Mouse (Mus musculus) heart, embryonic 16.5 days (tissue): ENCODE results near the gene 4930447C04Rik. TPM values are rescaled to one million over a fixed set of nuclear protein-coding genes. Genes with fewer than 3 reads are reported as not detected.

Experiments used
- ATAC-seq: fragments of 200-750 bp; cut with Nextera tagmentation; replicated peaks from 2 replicates; pipeline ENCODE4 v1.8.0; 2017; ENCODE audit warnings: moderate number of reproducible peaks; ENCODE audit not compliant: insufficient read depth, low FRiP score; ENCODE audit errors: extremely low read depth
- H3K27ac ChIP-seq: fragments of 300-500 bp; sonication (generic); 2 replicates; pipeline ENCODE4 v1.5.1; 2014; ENCODE audit warnings: mild to moderate bottlenecking, low read length, control low read depth, moderate library complexity
- H3K27me3 ChIP-seq: fragments of 300-500 bp; sonication (generic); 2 replicates; pipeline ENCODE4 v1.6.1; 2014; ENCODE audit warnings: low read length, mixed read lengths; ENCODE audit not compliant: control insufficient read depth, insufficient read depth
- H3K36me3 ChIP-seq: fragments of 300-500 bp; sonication (generic); 2 replicates; pipeline ENCODE4 v1.6.1; 2014; ENCODE audit not compliant: control insufficient read depth, insufficient read depth
- H3K4me1 ChIP-seq: fragments of 300-500 bp; sonication (generic); 2 replicates; pipeline ENCODE4 v1.6.1; 2014; ENCODE audit warnings: low read length, mixed read lengths; ENCODE audit not compliant: control insufficient read depth, insufficient read depth
- H3K4me2 ChIP-seq: fragments of 300-500 bp; sonication (generic); 2 replicates; pipeline ENCODE4 v1.6.1; 2014; ENCODE audit warnings: low read depth, mild to moderate bottlenecking, control low read depth, low read length
- H3K4me3 ChIP-seq: fragments of 300-500 bp; sonication (generic); 2 replicates; pipeline ENCODE4 v1.5.1; 2014; ENCODE audit warnings: mild to moderate bottlenecking, control low read depth, low read length
- H3K9ac ChIP-seq: fragments of 300-500 bp; sonication (generic); 2 replicates; pipeline ENCODE4 v1.6.1; 2014; ENCODE audit warnings: low read length, control low read depth
- H3K9me3 ChIP-seq: fragments of 300-500 bp; sonication (generic); replicated peaks from 2 replicates; pipeline ENCODE4 v1.6.1; 2016; ENCODE audit warnings: low read length; ENCODE audit not compliant: control insufficient read depth
- WGBS: fragments of 180-500 bp; shearing (Covaris S2); extraction: QIAGEN DNeasy Blood & Tissue Kit; methylation state at CpG from one replicate; pipeline ENCODE4 v1.1.7; 2014; 5-methylcytosine and 5-hydroxymethylcytosine counted together
- polyA plus RNA-seq: library from polyadenylated mRNA; unstranded; fragments of >200 nt; fragmentation: Nextera tagmentation; extraction: Ambion mirVana; gene quantifications from 2 replicates; pipeline ENCODE4 v1.2.1, GENCODE M21; 2015

Gene 4930447C04Rik
- polyA plus RNA-seq, 1 experiment from 2014 or later, result 1.5 TPM

- no peak overlapping the region for H3K9ac ChIP-seq
- H3K27me3 ChIP-seq, result no peaks in the 10 kb centered on the region; the same call in 1 of the 2 replicates
- no peak overlapping the region for H3K4me3 ChIP-seq
- no peak overlapping the region for H3K27ac ChIP-seq
- 61% methylated on average over 14 of the region's 14 CpGs for WGBS
- ATAC-seq, result no peak
- H3K9me3 ChIP-seq, result no peaks in the 10 kb centered on the region
- no peaks in the 10 kb centered on the region for H3K4me1 ChIP-seq
- no peaks in the 10 kb centered on the region for H3K36me3 ChIP-seq
- no peak overlapping the region for H3K4me2 ChIP-seq
Measured at GRCm38 (mm10) chr12:72970620-72971019, 30.0 kb upstream of the 4930447C04Rik start.

DNA sequence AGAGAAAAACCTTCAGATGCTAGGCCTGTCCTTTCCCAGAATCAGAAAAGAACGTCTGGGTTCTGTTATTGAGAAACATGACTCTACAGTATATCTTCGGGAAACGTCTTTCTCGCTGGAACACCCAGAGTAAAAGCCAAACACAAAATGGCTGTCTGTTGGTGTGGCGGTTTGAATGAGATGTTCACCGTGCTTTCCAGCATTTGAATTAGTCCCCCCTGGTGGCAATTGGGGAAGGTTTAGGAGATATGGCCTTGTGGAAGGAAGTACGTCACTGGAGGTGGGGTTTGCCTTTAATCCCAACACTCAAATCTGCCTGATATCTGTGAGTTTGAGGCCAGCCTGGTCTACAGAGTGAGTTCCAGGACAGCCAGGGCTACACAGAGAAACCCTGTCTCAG lies 27.0 kb upstream of the 4930447C04Rik start:
- Histone ChIP-seq H3K4me1 (no peaks in the 10 kb centered on the region), H3K9ac (no peak overlapping the region), H3K4me3 (no peak overlapping the region), H3K36me3 (no peaks in the 10 kb centered on the region), H3K4me2 (no peak overlapping the region), H3K9me3 (no peaks in the 10 kb centered on the region), H3K27me3 (no peaks in the 10 kb centered on the region), H3K27ac (no peak overlapping the region)
- ATAC-seq, result no peak
- WGBS, result 78% methylated on average over 7 of the region's 7 CpGs

DNA sequence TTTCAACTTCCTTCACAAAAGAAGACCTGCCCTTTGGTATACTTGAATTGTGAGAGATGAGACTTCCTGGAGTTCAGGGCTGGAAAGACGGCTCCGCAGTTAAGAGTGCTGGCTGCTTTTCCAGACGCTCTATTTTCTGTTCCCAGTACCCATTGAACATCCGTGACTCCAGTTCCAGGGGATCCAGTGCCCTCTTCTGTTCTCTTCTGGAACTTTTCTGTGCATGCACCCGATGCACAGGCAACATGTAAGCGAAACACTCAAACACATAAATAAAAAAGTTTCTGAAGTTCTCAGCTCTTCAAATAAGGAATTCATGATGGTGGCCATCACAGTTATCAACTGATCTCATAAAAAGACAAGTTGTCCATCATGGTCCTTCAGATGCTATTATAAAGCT lies 22.2 kb upstream of the 4930447C04Rik start:
- no peaks in the 10 kb centered on the region for H3K9me3 ChIP-seq
- H3K4me1 ChIP-seq, result no peaks in the 10 kb centered on the region
- H3K4me3 ChIP-seq, result no peak overlapping the region
- ATAC-seq, result no peak
- H3K27ac ChIP-seq, result no peak overlapping the region
- no peaks in the 10 kb centered on the region for H3K36me3 ChIP-seq
- WGBS, result 67% methylated on average over 6 of the region's 6 CpGs
- H3K27me3 ChIP-seq, result no peaks in the 10 kb centered on the region
- H3K4me2 ChIP-seq, result no peak overlapping the region
- H3K9ac ChIP-seq, result no peak overlapping the region

DNA sequence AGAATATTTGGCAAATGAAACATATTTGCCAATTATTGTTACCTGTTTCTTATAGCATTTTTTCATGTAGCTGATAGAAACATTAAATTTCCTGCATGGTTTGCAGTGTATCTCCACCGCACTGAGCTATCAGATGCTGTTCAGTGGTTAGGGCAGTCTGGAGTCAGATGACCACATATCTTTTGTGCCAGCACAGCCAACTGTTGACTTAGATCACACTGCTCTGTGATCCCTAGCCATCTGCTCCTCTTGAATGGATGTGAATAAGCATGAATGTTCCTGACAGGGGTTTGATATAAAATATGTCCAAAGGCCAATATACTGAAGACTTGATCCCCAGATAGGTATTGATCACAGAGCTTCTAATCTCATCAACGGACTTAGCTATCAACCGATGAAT lies 17.9 kb upstream of the 4930447C04Rik start:
- ATAC-seq, result no peak
- H3K4me2 ChIP-seq, result no peak overlapping the region
- H3K9me3 ChIP-seq, result no peaks in the 10 kb centered on the region
- no peak overlapping the region for H3K4me3 ChIP-seq
- peaks cover 11% of the 10 kb centered on the region for H3K4me1 ChIP-seq
- no peak overlapping the region for H3K27ac ChIP-seq
- H3K27me3 ChIP-seq, result no peaks in the 10 kb centered on the region; the same call in 1 of the 2 replicates
- H3K36me3 ChIP-seq, result no peaks in the 10 kb centered on the region
- H3K9ac ChIP-seq, result no peak overlapping the region
- 87% methylated on average over 3 of the region's 3 CpGs for WGBS

DNA sequence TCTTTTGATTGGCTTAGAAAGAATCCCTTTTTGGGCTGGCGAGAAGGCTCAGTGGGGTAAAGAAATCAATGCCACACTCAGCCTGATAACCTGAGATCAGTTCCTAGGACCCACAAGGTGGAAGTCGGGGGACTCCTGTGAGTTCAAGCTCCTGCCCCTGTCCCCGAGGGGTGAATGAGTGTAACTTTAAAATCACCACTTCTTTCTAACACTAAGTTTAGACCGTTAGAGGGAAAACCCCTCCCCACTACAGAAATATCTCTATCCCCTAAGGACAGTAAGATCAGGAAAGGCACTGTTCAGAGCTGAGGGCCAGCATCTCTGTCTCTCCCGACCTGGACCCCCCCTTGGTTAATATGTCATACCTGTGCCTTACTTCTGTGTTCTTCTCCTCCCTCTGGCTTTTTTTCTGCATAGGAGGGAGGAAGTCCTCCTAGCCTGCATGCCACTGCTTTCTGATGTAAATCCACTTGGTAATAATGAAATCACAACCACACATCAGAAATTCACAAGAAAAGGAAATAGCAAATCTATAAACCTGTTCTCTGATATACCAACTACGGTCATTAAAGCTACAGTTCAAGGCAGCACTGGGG lies 17.4 kb upstream of the 4930447C04Rik start:
- H3K4me3 ChIP-seq, result no peak overlapping the region
- no peak overlapping the region for H3K4me2 ChIP-seq
- H3K27me3 ChIP-seq, result no peaks in the 10 kb centered on the region; the same call in 1 of the 2 replicates
- no peak for ATAC-seq
- no peaks in the 10 kb centered on the region for H3K9me3 ChIP-seq
- no peak overlapping the region for H3K9ac ChIP-seq
- 59% methylated on average over 6 of the region's 6 CpGs for WGBS
- H3K27ac ChIP-seq, result no peak overlapping the region
- no peaks in the 10 kb centered on the region for H3K36me3 ChIP-seq
- H3K4me1 ChIP-seq, result peaks cover 11% of the 10 kb centered on the region

DNA sequence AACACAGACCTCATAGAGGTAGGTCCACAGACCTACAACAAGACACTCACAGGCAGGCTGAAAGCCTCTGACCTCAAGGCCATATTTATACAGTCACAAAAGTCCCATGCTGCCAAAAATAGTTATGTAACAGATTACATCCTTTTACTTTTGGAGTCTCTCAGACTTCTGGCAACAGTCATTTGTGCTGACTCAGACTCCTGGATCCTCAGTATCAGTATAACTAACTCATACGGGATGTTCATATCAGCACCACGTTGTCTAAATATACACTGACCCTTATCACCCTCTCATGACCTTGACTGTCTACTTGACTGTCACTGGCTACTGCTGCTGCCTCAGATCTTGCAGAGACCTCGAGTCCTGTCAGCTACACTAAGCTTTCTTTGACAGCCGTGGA lies 14.3 kb upstream of the 4930447C04Rik start:
- H3K9ac ChIP-seq, result no peak overlapping the region
- 16% methylated on average over 4 of the region's 4 CpGs for WGBS
- ATAC-seq, result peak; percentile 52; the same call in 1 of the 2 replicates
- no peak overlapping the region for H3K4me3 ChIP-seq
- no peaks in the 10 kb centered on the region for H3K9me3 ChIP-seq
- no peaks in the 10 kb centered on the region for H3K36me3 ChIP-seq
- H3K4me1 ChIP-seq, result peaks cover 11% of the 10 kb centered on the region
- H3K27me3 ChIP-seq, result peaks cover 7% of the 10 kb centered on the region
- H3K27ac ChIP-seq, result 0 out of 2 replicates have a peak overlapping the region, but pooled peaks have one; percentile 3
- H3K4me2 ChIP-seq, result no peak overlapping the region

DNA sequence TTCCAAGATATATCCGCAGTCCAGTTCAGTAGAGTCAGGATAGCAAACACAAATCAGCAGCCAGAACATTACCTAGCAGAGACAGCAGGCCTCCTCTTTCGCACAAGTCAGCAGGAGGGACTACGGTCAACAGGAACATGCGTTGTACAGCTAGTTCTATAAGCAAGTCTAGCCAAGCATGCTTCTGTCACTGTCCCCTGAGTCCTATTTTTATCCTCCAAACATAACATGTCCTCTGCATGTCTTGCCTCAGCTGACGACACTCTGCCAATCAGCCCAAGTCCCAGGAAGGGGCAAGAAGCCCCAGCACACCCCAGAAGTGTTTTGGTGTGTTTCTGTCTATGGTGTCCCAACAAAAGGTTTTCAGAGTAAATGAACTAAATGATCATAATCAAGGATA lies 13.3 kb upstream of the 4930447C04Rik start:
- 62% methylated on average over 5 of the region's 5 CpGs for WGBS

DNA sequence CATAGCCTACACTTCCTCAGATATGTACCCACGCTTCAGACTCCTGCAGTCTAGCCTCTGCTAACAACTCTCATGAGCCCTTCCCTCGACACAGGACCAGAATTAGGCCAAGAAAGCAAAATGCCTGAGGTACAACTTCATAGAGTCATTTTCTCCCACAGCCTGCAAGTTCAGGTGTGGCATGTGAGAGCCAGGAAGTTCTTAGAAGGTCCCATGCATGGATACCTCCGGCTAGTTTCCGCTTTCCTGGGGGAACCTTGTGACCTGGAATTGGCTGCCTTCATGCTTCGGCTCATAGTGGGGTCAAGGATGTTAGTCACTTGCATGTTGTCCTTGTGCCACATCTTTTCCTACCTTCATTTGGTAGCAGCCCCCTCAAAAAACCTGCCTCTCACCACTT lies 12.5 kb upstream of the 4930447C04Rik start:
- WGBS, result 83% methylated on average over 5 of the region's 5 CpGs
- no peak for ATAC-seq
- Histone ChIP-seq H3K9ac (no peak overlapping the region), H3K27ac (no peak overlapping the region), H3K4me1 (peaks cover 11% of the 10 kb centered on the region), H3K9me3 (no peaks in the 10 kb centered on the region), H3K36me3 (no peaks in the 10 kb centered on the region), H3K4me2 (no peak overlapping the region), H3K27me3 (peaks cover 12% of the 10 kb centered on the region), H3K4me3 (no peak overlapping the region)

More for the DNA sequence above, 13.3 kb upstream of the 4930447C04Rik start:
- peaks cover 9% of the 10 kb centered on the region for H3K27me3 ChIP-seq
- H3K9ac ChIP-seq, result no peak overlapping the region
- no peak for ATAC-seq
- no peak overlapping the region for H3K27ac ChIP-seq
- H3K9me3 ChIP-seq, result no peaks in the 10 kb centered on the region
- H3K4me3 ChIP-seq, result no peak overlapping the region
- H3K36me3 ChIP-seq, result no peaks in the 10 kb centered on the region
- peaks cover 11% of the 10 kb centered on the region for H3K4me1 ChIP-seq
- no peak overlapping the region for H3K4me2 ChIP-seq

GRCm38 (mm10) chr12:72947335-72947734 lies 6.8 kb upstream of the 4930447C04Rik start:
- no peak for ATAC-seq
- 36% methylated on average over 2 of the region's 2 CpGs for WGBS
- no peaks in the 10 kb centered on the region for H3K36me3 ChIP-seq
- H3K27me3 ChIP-seq, result peaks cover 61% of the 10 kb centered on the region
- 0 out of 2 replicates have a peak, but pooled peaks cover 4% of the 10 kb centered on the region for H3K4me1 ChIP-seq
- H3K9me3 ChIP-seq, result no peaks in the 10 kb centered on the region
- H3K4me2 ChIP-seq, result no peak overlapping the region
- no peak overlapping the region for H3K9ac ChIP-seq
- no peak overlapping the region for H3K27ac ChIP-seq
- no peak overlapping the region for H3K4me3 ChIP-seq
